Mouse (Mus musculus) adrenal gland, postnatal 14 days (tissue): ENCODE data around the gene Gm26920. TPM values are rescaled to one million over a fixed set of nuclear protein-coding genes. Genes with fewer than 3 reads are reported as not detected.

Experiments used
- microRNA-seq, 2 experiments: library from miRNA; unstranded; fragments of <30 nt; microRNA quantifications; one replicate each; pipeline ENCODE4 v1.2.0; 2021
- total RNA-seq: library from RNA; stranded (reverse); gene quantifications from 2 replicates; pipeline ENCODE4 v1.2.3, GENCODE M21; 2021

Gm26920 gene
- total RNA-seq, 1 experiment from 2014 or later: 1.4 TPM

Small RNA genes lying within 50 kb of the gene (microRNA-seq; reads per million reads assigned to microRNA genes)
- 0 reads per million in 2 experiments for gene Gm23368

Other genes with a start within 250 kb of the Gm26920 start
- 1.1 and 3.3 TPM in 2 replicates for gene Zfp940, start 236.7 kb downstream of the Gm26920 start, total RNA-seq
- gene Zfp420, start 230.4 kb downstream of the Gm26920 start, total RNA-seq: 4.3 TPM in 2 replicates
- gene Zfp27, start 183.8 kb downstream of the Gm26920 start, total RNA-seq: 11.9 and 12.2 TPM in 2 replicates
- gene Zfp383, start 182.2 kb downstream of the Gm26920 start, total RNA-seq: 4.7 and 6.5 TPM in 2 replicates
- gene Zfp74, start 136.3 kb downstream of the Gm26920 start, total RNA-seq: 10.1 and 12.4 TPM in 2 replicates
- gene Zfp568, start 106.5 kb downstream of the Gm26920 start, total RNA-seq: 15.2 and 16.4 TPM in 2 replicates
- gene Zfp14, start 39.0 kb downstream of the Gm26920 start, total RNA-seq: 2.0 and 3.7 TPM in 2 replicates
- gene Zfp82, start 17.5 kb downstream of the Gm26920 start, total RNA-seq: 2.7 TPM in 1 of 2 replicates, not detected in the other
- gene Zfp566, start 117 bp upstream of the Gm26920 start, total RNA-seq: 1.6 and 2.5 TPM in 2 replicates
- gene Zfp260, start 4.4 kb upstream of the Gm26920 start, total RNA-seq: 36.9 and 45.6 TPM in 2 replicates
- gene Zfp382, start 31.5 kb upstream of the Gm26920 start, total RNA-seq: 3.9 and 5.7 TPM in 2 replicates
- 57.8 and 63.1 TPM in 2 replicates for gene Zfp146, start 79.3 kb upstream of the Gm26920 start, total RNA-seq
- 1,359 and 1,375 TPM in 2 replicates for gene Cox7a1, start 93.7 kb upstream of the Gm26920 start, total RNA-seq
- gene Capns1, start 108.4 kb upstream of the Gm26920 start, total RNA-seq: 526 and 534 TPM in 2 replicates
- 95.5 and 99.4 TPM in 2 replicates for gene Polr2i, start 141.5 kb upstream of the Gm26920 start, total RNA-seq
- 67.7 and 75.4 TPM in 2 replicates for gene Tbcb, start 141.9 kb upstream of the Gm26920 start, total RNA-seq
- gene Ovol3, start 145.3 kb upstream of the Gm26920 start, total RNA-seq: not detected in 2 replicates
- 0.33 and 0.38 TPM in 2 replicates for gene Thap8, start 189.7 kb upstream of the Gm26920 start, total RNA-seq
- 12.3 and 15.0 TPM in 2 replicates for gene Wdr62, start 190.0 kb upstream of the Gm26920 start, total RNA-seq
- 26.9 and 44.7 TPM in 2 replicates for gene Clip3, start 201.3 kb upstream of the Gm26920 start, total RNA-seq
- gene Alkbh6, start 218.3 kb upstream of the Gm26920 start, total RNA-seq: 51.4 and 56.3 TPM in 2 replicates
- 23.5 and 30.2 TPM in 2 replicates for gene Syne4, start 224.4 kb upstream of the Gm26920 start, total RNA-seq
- gene E130208F15Rik, start 231.3 kb upstream of the Gm26920 start, total RNA-seq: 2.2 and 3.6 TPM in 2 replicates
- gene Sdhaf1, start 233.5 kb upstream of the Gm26920 start, total RNA-seq: 15.0 and 19.6 TPM in 2 replicates